8 mouse cellular contexts compared by ENCODE assay signal in the genomic region with DNA sequence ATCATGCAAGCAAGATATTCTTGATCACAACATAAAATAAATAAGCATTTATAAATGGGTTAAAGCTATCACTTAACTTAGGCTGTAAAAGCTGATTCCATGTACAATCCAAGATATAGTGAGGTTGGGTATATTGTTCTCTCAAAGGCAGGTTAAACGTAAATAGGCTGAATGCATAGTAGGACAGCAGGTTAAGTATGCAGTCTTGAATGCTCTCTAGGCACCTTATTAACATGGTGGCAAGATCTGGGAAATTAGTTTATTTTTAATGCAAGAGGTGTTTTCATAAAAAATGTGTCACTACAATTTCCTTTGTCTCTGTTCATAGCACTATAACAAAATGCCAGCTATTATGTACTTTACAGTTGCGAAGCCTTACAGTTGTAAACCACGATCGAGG. TPM values are rescaled to one million over a fixed set of nuclear protein-coding genes. Genes with fewer than 3 reads are reported as not detected.
A peak's percentile ranks its signal among the peaks of the same experiment; 100 is the strongest.
DNase-seq lines count a peak whose midpoint lies in the region; ATAC-seq and TF ChIP-seq lines count a peak whose summit lies in the region.

No protein-coding gene starts in this region.

- TF ChIP-seq CTCF in E14TG2a.4 (conservative IDR thresholded peaks at IDR 0.05; ENCODE audit: low read length) = no peak
- no peak for TF ChIP-seq CTCF in liver, postnatal 0 days (IDR thresholded peaks at IDR 0.05; ENCODE audit: low read depth)

- no peak for ATAC-seq in heart, embryonic 14.5 days (ENCODE audit: insufficient number of reproducible peaks, insufficient read depth, low FRiP score, low read depth)
- ATAC-seq in liver, postnatal 0 days = no peak

- no peaks in the 10 kb centered on the region for H3K36me3 ChIP-seq in heart, embryonic 14.5 days (ENCODE audit: control insufficient read depth, insufficient read depth, low read length)
- no peaks in the 10 kb centered on the region for H3K36me3 ChIP-seq in E14TG2a.4 (ENCODE audit: insufficient read depth, low read length)
- no peaks in the 10 kb centered on the region for H3K36me3 ChIP-seq in hindbrain, embryonic 10.5 days
- no peaks in the 10 kb centered on the region for H3K36me3 ChIP-seq in liver, postnatal 0 days (replicated peaks; ENCODE audit: insufficient read depth, low read length)

- H3K4me1 ChIP-seq in heart, embryonic 14.5 days (ENCODE audit: control insufficient read depth in 2 of 2, insufficient read depth in 2 of 2, low read length in 2 of 2) = peaks cover 5% of the 10 kb centered on the region in 2 experiments
- H3K4me1 ChIP-seq in E14TG2a.4 (replicated peaks; ENCODE audit: low read depth, low read length) = peaks cover 13% of the 10 kb centered on the region
- H3K4me1 ChIP-seq in hindbrain, embryonic 10.5 days (replicated peaks) = peaks cover 4% of the 10 kb centered on the region; the same call in 1 of the 2 replicates
- H3K4me1 ChIP-seq in liver, postnatal 0 days (ENCODE audit: insufficient read depth) = no peaks in the 10 kb centered on the region

- DNase-seq in heart, postnatal 25 days (ENCODE audit: low spot score) = no peak
- no peak for DNase-seq in hindbrain, embryonic 10.5 days (ENCODE audit: low spot score)
- DNase-seq in liver, postnatal 0 days = no peak
- DNase-seq in adrenal gland, postnatal 36 days = no peak
- DNase-seq in spleen, postnatal 10 days (ENCODE audit: low spot score in 2 of 2) = no peak
- DNase-seq in thymus, postnatal 36 days = no peak

- H3K27me3 ChIP-seq in heart, embryonic 14.5 days (ENCODE audit: control insufficient read depth, insufficient read depth, low read length) = no peaks in the 10 kb centered on the region
- H3K27me3 ChIP-seq in E14TG2a.4 (ENCODE audit: insufficient read depth, low read length) = 0 out of 2 replicates have a peak, but pooled peaks cover 2% of the 10 kb centered on the region
- H3K27me3 ChIP-seq in hindbrain, embryonic 10.5 days (ENCODE audit: insufficient read depth, poor library complexity, severe bottlenecking) = no peaks in the 10 kb centered on the region
- no peaks in the 10 kb centered on the region for H3K27me3 ChIP-seq in liver, postnatal 0 days (ENCODE audit: insufficient read depth, low read length)

- TF ChIP-seq EP300 in liver, postnatal 0 days (IDR thresholded peaks at IDR 0.05; ENCODE audit: low read depth) = no peak

- peak overlapping the region; percentile 60 for H3K9ac ChIP-seq in heart, embryonic 14.5 days (ENCODE audit: low read length)
- H3K9ac ChIP-seq in liver, postnatal 0 days (replicated peaks) = no peak overlapping the region

- H3K4me3 ChIP-seq in heart, embryonic 14.5 days (ENCODE audit: control insufficient read depth in 1 of 2, insufficient read depth in 1 of 2, low read depth in 1 of 2, low read length in 2 of 2) = peak overlapping the region in 1 of 2 experiments; percentile 28; a peak in 2 of 4 replicates
- 0 out of 2 replicates have a peak overlapping the region, but pooled peaks have one; percentile 52 for H3K4me3 ChIP-seq in E14TG2a.4 (replicated peaks; ENCODE audit: low read length)
- H3K4me3 ChIP-seq in hindbrain, embryonic 10.5 days = no peak overlapping the region
- H3K4me3 ChIP-seq in liver, postnatal 0 days (ENCODE audit: low read depth, low read length) = 0 out of 2 replicates have a peak overlapping the region, but pooled peaks have one; percentile 42

- WGBS in heart, embryonic 14.5 days = 68% methylated on average over 4 of the region's 4 CpGs
- 82% methylated on average over 4 of the region's 4 CpGs for WGBS in hindbrain, embryonic 10.5 days
- WGBS in liver, postnatal 0 days (ENCODE audit: insufficient replicate concordance) = 56% methylated on average over 4 of the region's 4 CpGs

- H3K27ac ChIP-seq in heart, embryonic 14.5 days (replicated peaks in 1 of 2; ENCODE audit: control insufficient read depth in 1 of 2, insufficient read depth in 1 of 2, low read depth in 2 of 2, low read length in 2 of 2) = 0 out of 4 replicates have a peak overlapping the region, but pooled peaks of 1 of the 2 experiments have one; percentile 20
- peak overlapping the region; percentile 85; the same call in 1 of the 2 replicates for H3K27ac ChIP-seq in hindbrain, embryonic 10.5 days
- no peak overlapping the region for H3K27ac ChIP-seq in liver, postnatal 0 days (ENCODE audit: low read depth)

- H3K9me3 ChIP-seq in heart, embryonic 14.5 days (ENCODE audit: control insufficient read depth, low read length) = no peaks in the 10 kb centered on the region
- H3K9me3 ChIP-seq in E14TG2a.4 (ENCODE audit: low read length) = no peaks in the 10 kb centered on the region
- no peaks in the 10 kb centered on the region for H3K9me3 ChIP-seq in hindbrain, embryonic 10.5 days
- H3K9me3 ChIP-seq in liver, postnatal 0 days (ENCODE audit: low read length) = no peaks in the 10 kb centered on the region

- H3K4me2 ChIP-seq in heart, embryonic 14.5 days (ENCODE audit: low read length) = peak overlapping the region; percentile 62
- peak overlapping the region; percentile 74; the same call in 1 of the 2 replicates for H3K4me2 ChIP-seq in liver, postnatal 0 days (ENCODE audit: low read depth, low read length)

- intact Hi-C loops in heart, postnatal 25 days (cut with DNase I) = loop anchor here (5.0 to 10.0 kb wide), 4 partner anchors 33 to 328 kb away; a partner anchor contains a TSS

RNA-seq across cellular contexts. Expression of a gene that starts 23.9 kb away (rescaled TPM):
- 20.7 and 24.7 TPM in 2 replicates for polyA plus RNA-seq in heart, embryonic 14.5 days (2014; fragmentation: Nextera tagmentation; extraction: Ambion mirVana)
- total RNA-seq in heart, postnatal 25 days (2021) = 1 to 10 TPM; 3.1 to 4.8 TPM
- 8.7 and 17.2 TPM in 2 replicates for polyA plus RNA-seq in hindbrain, embryonic 10.5 days (2016; fragmentation: Nextera tagmentation; extraction: Ambion mirVana)
- 20.6 and 22.7 TPM in 2 replicates for polyA plus RNA-seq in liver, postnatal 0 days (2015; fragmentation: Nextera tagmentation; extraction: Ambion mirVana)
- total RNA-seq in adrenal gland, postnatal 36 days (2021) = 10 to 100 TPM in 1 of 2 experiments, 1 to 10 TPM in 1; 6.5 to 25.7 TPM

RNA-seq across cellular contexts. Expression of a gene that starts 27.4 kb away (rescaled TPM):
- polyA plus RNA-seq in heart, embryonic 14.5 days (2014; fragmentation: Nextera tagmentation; extraction: Ambion mirVana) = 121 and 135 TPM in 2 replicates
- 100 to 1,000 TPM; 199 to 210 TPM for total RNA-seq in heart, postnatal 25 days (2021)
- 9.6 and 10.7 TPM in 2 replicates for polyA plus RNA-seq in hindbrain, embryonic 10.5 days (2016; fragmentation: Nextera tagmentation; extraction: Ambion mirVana)
- polyA plus RNA-seq in liver, postnatal 0 days (2015; fragmentation: Nextera tagmentation; extraction: Ambion mirVana) = 8.4 and 9.1 TPM in 2 replicates
- total RNA-seq in adrenal gland, postnatal 36 days (2021) = 10 to 100 TPM; 55.7 to 56.5 TPM

Comparison
In these comparisons a context has a peak if more than half of its experiments do, and no peak if none do; other contexts are left out.
1. RNA of a gene that starts 27.4 kb away (polyA plus RNA-seq): 121 to 135 TPM in heart, embryonic 14.5 days; 9.6 to 10.7 TPM in hindbrain, embryonic 10.5 days and 8.4 to 9.1 TPM in liver, postnatal 0 days; every median in the first group is over 10 times any median in the second.